Mouse (Mus musculus) small intestine, adult 2 months (tissue): ENCODE data around the gene Rps7.

Source experiments
- CTCF ChIP-seq: fragments of 200-500 bp; IDR thresholded peaks from 2 replicates; pipeline ENCODE4 v1.5.1; 2012; ENCODE audit warnings: low read depth, mild to moderate bottlenecking, control low read depth, inconsistent platforms, low read length, moderate library complexity, mixed read lengths; ENCODE audit not compliant: insufficient replicate concordance, insufficient read length; ENCODE audit errors: extremely low read depth
- POLR2A ChIP-seq: fragments of 200-500 bp; IDR thresholded peaks from 2 replicates; pipeline ENCODE4 v1.6.1; 2012; ENCODE audit warnings: low read depth, mild to moderate bottlenecking, control low read depth, inconsistent platforms, low read length, moderate library complexity

- TF ChIP-seq CTCF (no peak), POLR2A (no peak)
Measured at GRCm38 (mm10) chr12:28598526-28598991, 37.2 kb downstream of the Rps7 start.
